Mouse (Mus musculus) CH12.LX (cell line): ENCODE data around the gene Vps11. TPM values are rescaled to one million over a fixed set of nuclear protein-coding genes. Genes with fewer than 3 reads are reported as not detected.
A peak's percentile ranks its signal among the peaks of the same experiment; 100 is the strongest.

ENCODE experiments used
- DNase-seq: peaks from one replicate; pipeline ENCODE4 v3.0.0-alpha.2; 2013; ENCODE audit errors: extremely low read depth
- H3K27ac ChIP-seq: 2 replicates; pipeline ENCODE4 v1.5.1; 2012; ENCODE audit warnings: low read depth, mild to moderate bottlenecking, control low read depth, moderate library complexity; ENCODE audit not compliant: insufficient read depth
- H3K27me3 ChIP-seq: replicated peaks from 2 replicates; pipeline ENCODE3; 2012; ENCODE audit warnings: inconsistent platforms
- H3K36me3 ChIP-seq, 2 experiments: replicated peaks in 1 of 2; 2 replicates each; pipeline versions ENCODE3 to v1.6.1; 2012; ENCODE audit warnings: inconsistent platforms in 1 of 2, low read length in 1 of 2, mild to moderate bottlenecking in 1 of 2, mixed read lengths in 1 of 2, moderate library complexity in 1 of 2; ENCODE audit not compliant: control insufficient read depth in 1 of 2, insufficient read depth in 1 of 2
- H3K4me1 ChIP-seq, 2 experiments: 2 replicates each; pipeline ENCODE4 v1.6.1; 2012; ENCODE audit warnings: inconsistent platforms in 1 of 2, moderate library complexity in 1 of 2; ENCODE audit not compliant: insufficient read depth in 2 of 2, control insufficient read depth in 1 of 2
- H3K4me2 ChIP-seq: 2 replicates; pipeline ENCODE4 v1.6.1; 2012; ENCODE audit warnings: low read depth, mild to moderate bottlenecking, control low read depth; ENCODE audit not compliant: poor library complexity, insufficient read depth, severe bottlenecking
- H3K4me3 ChIP-seq, 3 experiments: fragments of 150-350 bp in 1 of 3; sonication (generic) in 1 of 3; replicated peaks in 1 of 3; 2 replicates each; pipeline versions ENCODE3 to v1.5.1; 2011 to 2012; ENCODE audit warnings: low read depth in 2 of 3, low read length in 2 of 3, mild to moderate bottlenecking in 2 of 3, moderate library complexity in 2 of 3, control low read depth in 1 of 3, improper control_type of control experiment in 1 of 3, inconsistent platforms in 1 of 3, mixed read lengths in 1 of 3; ENCODE audit not compliant: poor library complexity in 1 of 3
- H3K79me2 ChIP-seq: replicated peaks from 2 replicates; pipeline ENCODE4 v1.6.1; 2012; ENCODE audit warnings: mild to moderate bottlenecking, moderate library complexity; ENCODE audit not compliant: control insufficient read depth, poor library complexity, insufficient read depth, severe bottlenecking; ENCODE audit errors: extremely low read depth
- H3K9ac ChIP-seq: 2 replicates; pipeline ENCODE4 v1.6.1; 2012; ENCODE audit warnings: low read depth, mild to moderate bottlenecking, control low read depth, moderate library complexity; ENCODE audit not compliant: insufficient read depth
- H3K9me3 ChIP-seq: replicated peaks from 2 replicates; pipeline ENCODE3; 2012; ENCODE audit warnings: low read length, inconsistent platforms, mixed read lengths
- BHLHE40 ChIP-seq: IDR thresholded peaks from 2 replicates; pipeline ENCODE4 v1.6.1; 2011; ENCODE audit warnings: mild to moderate bottlenecking, low read depth, low read length, improper control_type of control experiment
- CHD1 ChIP-seq: IDR thresholded peaks from 2 replicates; pipeline ENCODE4 v1.6.1; 2012; ENCODE audit warnings: low read depth, low read length, improper control_type of control experiment, inconsistent platforms
- CTCF ChIP-seq, 2 experiments: IDR thresholded peaks in 1 of 2; conservative IDR thresholded peaks in 1 of 2; 2 replicates each; pipeline ENCODE4 v1.5.1; 2011 to 2012; ENCODE audit warnings: low read depth in 2 of 2, low read length in 2 of 2, improper control_type of control experiment in 1 of 2, inconsistent platforms in 1 of 2, mild to moderate bottlenecking in 1 of 2, moderate library complexity in 1 of 2
- E2F4 ChIP-seq: IDR thresholded peaks from 2 replicates; pipeline ENCODE4 v1.6.1; 2011; ENCODE audit warnings: low read depth, low read length, improper control_type of control experiment; ENCODE audit not compliant: insufficient replicate concordance
- ETS1 ChIP-seq: conservative IDR thresholded peaks from 2 replicates; pipeline ENCODE4 v1.6.1; 2012; ENCODE audit warnings: low read depth, mild to moderate bottlenecking, inconsistent platforms, low read length, improper control_type of control experiment, moderate library complexity
- IRF4 ChIP-seq: IDR thresholded peaks from 2 replicates; pipeline ENCODE4 v1.6.1; 2014; ENCODE audit warnings: low read depth, mild to moderate bottlenecking, inconsistent platforms, low read length, improper control_type of control experiment
- KAT2A ChIP-seq: IDR thresholded peaks from 2 replicates; pipeline ENCODE4 v1.6.1; 2012; ENCODE audit warnings: low read length, improper control_type of control experiment, inconsistent platforms; ENCODE audit not compliant: insufficient replicate concordance
- MAX ChIP-seq: IDR thresholded peaks from 2 replicates; pipeline ENCODE4 v1.6.1; 2011; ENCODE audit warnings: low read length, improper control_type of control experiment
- MEF2A ChIP-seq: IDR thresholded peaks from 2 replicates; pipeline ENCODE4 v1.6.1; 2014; ENCODE audit warnings: low read depth, mild to moderate bottlenecking, inconsistent platforms, low read length, improper control_type of control experiment, borderline replicate concordance
- MXI1 ChIP-seq: IDR thresholded peaks from 2 replicates; pipeline ENCODE4 v1.6.1; 2011; ENCODE audit warnings: mild to moderate bottlenecking, low read depth, low read length, improper control_type of control experiment
- MYC ChIP-seq: IDR thresholded peaks from 2 replicates; pipeline ENCODE4 v1.6.1; 2011; ENCODE audit warnings: low read depth, mild to moderate bottlenecking, improper control_type of control experiment, low read length
- NELFE ChIP-seq: IDR thresholded peaks from 2 replicates; pipeline ENCODE4 v1.6.1; 2011; ENCODE audit warnings: low read depth, low read length, improper control_type of control experiment
- PAX5 ChIP-seq: IDR thresholded peaks from 2 replicates; pipeline ENCODE4 v1.6.1; 2012; ENCODE audit warnings: low read length, inconsistent platforms, mixed read lengths
- POLR2A ChIP-seq: IDR thresholded peaks from 2 replicates; pipeline ENCODE4 v1.6.1; 2011; ENCODE audit warnings: low read depth, mild to moderate bottlenecking, improper control_type of control experiment, low read length
- RAD21 ChIP-seq: IDR thresholded peaks from 2 replicates; pipeline ENCODE4 v1.6.1; 2011; ENCODE audit warnings: low read depth, mild to moderate bottlenecking, low read length, improper control_type of control experiment, moderate library complexity
- SIN3A ChIP-seq: IDR thresholded peaks from 2 replicates; pipeline ENCODE4 v1.6.1; 2012; ENCODE audit warnings: low read length, improper control_type of control experiment, inconsistent platforms
- TBP ChIP-seq: conservative IDR thresholded peaks from 2 replicates; pipeline ENCODE4 v1.6.1; 2011; ENCODE audit warnings: low read depth, low read length, improper control_type of control experiment
- UBTF ChIP-seq: IDR thresholded peaks from 2 replicates; pipeline ENCODE4 v1.6.1; 2012; ENCODE audit warnings: low read depth, mild to moderate bottlenecking, inconsistent platforms, low read length, improper control_type of control experiment, moderate library complexity
- USF2 ChIP-seq: conservative IDR thresholded peaks from 2 replicates; pipeline ENCODE4 v1.6.1; 2011; ENCODE audit warnings: low read depth, low read length, improper control_type of control experiment
- ZC3H11A ChIP-seq: IDR thresholded peaks from 2 replicates; pipeline ENCODE4 v1.6.1; 2012; ENCODE audit warnings: low read depth, mild to moderate bottlenecking, inconsistent platforms, low read length, improper control_type of control experiment
- ZKSCAN1 ChIP-seq: IDR thresholded peaks from 2 replicates; pipeline ENCODE4 v1.6.1; 2012; ENCODE audit warnings: low read depth, inconsistent platforms, low read length, improper control_type of control experiment, borderline replicate concordance
- ZMIZ1 ChIP-seq: IDR thresholded peaks from 2 replicates; pipeline ENCODE4 v1.6.1; 2012; ENCODE audit warnings: low read depth, mild to moderate bottlenecking, inconsistent platforms, low read length, improper control_type of control experiment
- dilution Hi-C: fragments of 300-500 bp; cut with MboI; formaldehyde crosslinking; loops from 2 replicates; pipeline ENCODE4 v1.14.3; 2020; ENCODE audit warnings: low sequenced_read_pairs; ENCODE audit not compliant: extremely low pct_unique_long_range_greater_than_20kb, extremely low pct_ligation_motif_present
- in situ Hi-C: fragments of 300-500 bp; cut with MboI; formaldehyde crosslinking; loops from 3 replicates; pipeline ENCODE4 v1.14.3; 2019; ENCODE audit warnings: low sequenced_read_pairs, low pct_ligation_motif_present, low pct_unique_long_range_greater_than_20kb, mixed read lengths
- polyA plus RNA-seq: library from polyadenylated mRNA; unstranded; fragments of >175 nt; gene quantifications from 2 replicates; pipeline ENCODE4 v1.2.1, GENCODE M21; 2012; ENCODE audit warnings: low read depth; ENCODE audit not compliant: insufficient read length
- total RNA-seq, 2 experiments: library from RNA; depleted of rRNA; stranded (reverse); fragments of 300-350 nt in 1 of 2; fragments of >200 nt in 1 of 2; gene quantifications; 2 replicates each; pipeline ENCODE4 v1.2.3; 2012 to 2014

Vps11 gene
- total and polyA plus RNA-seq, 3 experiments = 16.1 to 24.8 (median 22.1) TPM

DNA sequence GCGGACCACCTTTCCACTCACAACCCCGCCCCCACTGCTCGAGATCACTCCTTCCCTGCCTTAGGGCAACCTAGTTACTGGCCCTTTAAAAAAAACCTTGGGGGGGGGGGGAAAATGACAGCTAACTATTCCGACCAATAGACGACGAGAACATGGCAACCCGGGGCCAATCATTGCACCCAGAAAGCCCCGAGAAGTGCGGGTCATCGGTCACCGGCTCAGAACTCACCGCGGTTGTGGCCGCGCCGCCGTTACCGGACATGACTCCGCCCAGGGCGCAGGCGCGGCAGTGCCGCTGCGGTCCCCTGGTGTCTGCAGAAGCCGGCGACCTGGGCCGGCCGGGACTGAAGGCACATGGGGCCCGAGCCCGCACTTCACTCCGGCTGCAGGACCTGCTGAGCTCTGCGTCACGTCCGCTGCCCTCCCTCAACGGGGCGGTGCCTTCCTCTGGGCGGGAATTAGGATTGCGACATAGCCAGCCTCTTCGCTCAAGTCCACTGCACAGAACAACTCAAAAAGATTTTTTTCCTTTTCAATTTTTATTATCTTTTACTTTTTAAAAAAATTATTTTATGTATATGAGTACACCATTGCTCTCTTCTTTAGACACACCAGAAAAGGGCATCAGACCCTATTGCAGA lies 17.6 kb downstream of the Vps11 start, which contains the start of gene Hmbs (continued):
- TF ChIP-seq E2F4 = peak; percentile 93; the same call in 1 of the 2 replicates
- TF ChIP-seq MYC = peak; percentile 60; the same call in 1 of the 2 replicates
- no peak for TF ChIP-seq ZMIZ1
- TF ChIP-seq CHD1 = no peak
- no peak for TF ChIP-seq ZC3H11A
- no peak for TF ChIP-seq ETS1
- TF ChIP-seq BHLHE40 = no peak
- no peak for TF ChIP-seq KAT2A
- no peak for TF ChIP-seq CTCF (conservative IDR thresholded peaks at IDR 0.05 in 1 of 2, IDR thresholded peaks at IDR 0.05 in 1 of 2; ENCODE audit: low read depth in 2 of 2, low read length in 2 of 2)
- TF ChIP-seq IRF4 = no peak
- peak; percentile 78 for TF ChIP-seq NELFE
- TF ChIP-seq POLR2A = peak; percentile 88
- TF ChIP-seq SIN3A = peak; percentile 91; the same call in 1 of the 2 replicates

DNA sequence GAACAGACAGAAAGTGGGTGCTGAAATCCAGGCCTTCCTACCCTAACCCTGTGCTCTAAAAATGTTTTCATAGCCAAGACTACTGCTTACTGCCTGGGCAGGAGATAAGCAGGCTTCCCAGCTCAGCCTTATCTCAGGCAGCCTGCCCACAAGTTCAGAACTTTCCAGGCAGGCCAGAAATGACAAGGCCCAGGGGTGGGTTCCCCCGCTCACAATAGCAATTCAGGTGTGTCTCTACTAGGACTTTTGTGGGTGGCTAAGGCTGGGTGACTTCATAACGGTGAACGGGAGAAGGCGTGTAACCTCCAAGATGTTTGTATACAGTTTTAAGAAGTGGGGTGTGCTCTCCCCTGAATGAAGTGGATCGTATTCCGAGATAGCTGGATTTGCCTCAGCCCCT lies 18.2 kb downstream of the Vps11 start:
- peaks cover 4 to 32% of the 10 kb centered on the region in 2 experiments; a peak in 2 of 4 replicates for H3K4me1 ChIP-seq
- no peak for DNase-seq
- peak overlapping the region; percentile 49 to 75 (median 68) for H3K4me3 ChIP-seq
- peaks cover 5% of the 10 kb centered on the region for H3K79me2 ChIP-seq
- H3K9ac ChIP-seq = peak overlapping the region; percentile 64
- dilution Hi-C loops (no loop called here), in situ Hi-C loops (loop anchor here (5.0 kb wide), 2 partner anchors 51 to 54 kb away; partner anchors contain the start of gene Slc37a4)
- no peak overlapping the region for H3K27ac ChIP-seq
- peak overlapping the region; percentile 88 for H3K4me2 ChIP-seq
- TF ChIP-seq RAD21 = no peak
- no peak for TF ChIP-seq PAX5
- 0 out of 2 replicates have a peak, but pooled peaks have one; percentile 25 for TF ChIP-seq MAX
- no peak for TF ChIP-seq USF2
- no peak for TF ChIP-seq ZKSCAN1
- TF ChIP-seq NELFE = no peak
- 0 out of 2 replicates have a peak, but pooled peaks have one; percentile 66 for TF ChIP-seq CHD1
- no peak for TF ChIP-seq MEF2A
- no peak for TF ChIP-seq ZC3H11A
- TF ChIP-seq CTCF (conservative IDR thresholded peaks at IDR 0.05 in 1 of 2, IDR thresholded peaks at IDR 0.05 in 1 of 2; ENCODE audit: low read depth in 2 of 2, low read length in 2 of 2) = no peak
- TF ChIP-seq ETS1 = no peak
- TF ChIP-seq MXI1 = no peak
- TF ChIP-seq TBP = no peak
- no peak for TF ChIP-seq BHLHE40
- 0 out of 2 replicates have a peak, but pooled peaks have one; percentile 45 for TF ChIP-seq UBTF
- no peaks in the 10 kb centered on the region for H3K27me3 ChIP-seq
- peaks cover 38 to 65% of the 10 kb centered on the region in 2 experiments for H3K36me3 ChIP-seq
- peaks cover 2% of the 10 kb centered on the region for H3K9me3 ChIP-seq
